Mouse (Mus musculus) heart, adult 2 months (tissue): ENCODE data around the gene Apba2.

Experiments
- CTCF ChIP-seq: fragments of 200-600 bp; IDR thresholded peaks from 2 replicates; pipeline ENCODE4 v1.8.1; 2022; ENCODE audit warnings: antibody characterized with exemption, mild to moderate bottlenecking, moderate library complexity
- POLR2A ChIP-seq: fragments of 200-500 bp; IDR thresholded peaks from 2 replicates; pipeline ENCODE4 v1.6.1; 2011; ENCODE audit warnings: mild to moderate bottlenecking, low read depth, low read length, control low read depth; ENCODE audit not compliant: insufficient read depth

GRCm38 (mm10) chr7:64723313-64723712 lies 221.8 kb downstream of the Apba2 start:
- no peak for TF ChIP-seq CTCF
- TF ChIP-seq POLR2A, result no peak
